ENCODE assay signal across 8 mouse cellular contexts in genomic region chr5:116886181-116887136, GRCm38 (mm10).
A peak's percentile ranks its signal among the peaks of the same experiment; 100 is the strongest.
DNase-seq lines count a peak whose midpoint lies in the region; ATAC-seq lines count a peak whose summit lies in the region.

No protein-coding gene starts in this region.

- H3K4me1 ChIP-seq in megakaryocyte, embryonic 14.5 days = no peaks in the 10 kb centered on the region
- H3K4me1 ChIP-seq in forebrain, embryonic 16.5 days (replicated peaks; ENCODE audit: control insufficient read depth, insufficient read depth, low read length) = peaks cover 10% of the 10 kb centered on the region
- peaks cover 10% of the 10 kb centered on the region; the same call in 1 of the 2 replicates for H3K4me1 ChIP-seq in limb, embryonic 10.5 days

- peaks cover 84% of the 10 kb centered on the region for H3K9me3 ChIP-seq in megakaryocyte, embryonic 14.5 days
- no peaks in the 10 kb centered on the region for H3K9me3 ChIP-seq in forebrain, embryonic 16.5 days (ENCODE audit: control insufficient read depth, low read length)
- H3K9me3 ChIP-seq in limb, embryonic 10.5 days (replicated peaks) = no peaks in the 10 kb centered on the region

- no peak overlapping the region for H3K4me2 ChIP-seq in forebrain, embryonic 16.5 days (ENCODE audit: low read length)

- H3K27me3 ChIP-seq in megakaryocyte, embryonic 14.5 days (replicated peaks) = no peaks in the 10 kb centered on the region
- H3K27me3 ChIP-seq in forebrain, embryonic 16.5 days (replicated peaks; ENCODE audit: control insufficient read depth, insufficient read depth, low read length) = no peaks in the 10 kb centered on the region
- no peaks in the 10 kb centered on the region for H3K27me3 ChIP-seq in limb, embryonic 10.5 days (ENCODE audit: low read depth, poor library complexity, severe bottlenecking)

- no peak overlapping the region for H3K9ac ChIP-seq in forebrain, embryonic 16.5 days (replicated peaks; ENCODE audit: low read depth, low read length)

- intact Hi-C loops in heart, postnatal 25 days (cut with DNase I) = no loop called here

- DNase-seq in mesoderm, embryonic 11.5 days (ENCODE audit: low read depth, low spot score) = peak; percentile 60
- no peak for DNase-seq in heart, postnatal 25 days (ENCODE audit: low spot score)
- DNase-seq in urinary bladder, postnatal 25 days (ENCODE audit: low spot score) = no peak
- no peak for DNase-seq in limb, embryonic 10.5 days (ENCODE audit: low spot score)

- peak overlapping the region; percentile 77 for H3K27ac ChIP-seq in forebrain, embryonic 16.5 days (ENCODE audit: low read length)
- no peak overlapping the region for H3K27ac ChIP-seq in limb, embryonic 10.5 days

- no peak for ATAC-seq in megakaryocyte, adult 5-6 weeks (ENCODE audit: poor library complexity, severe bottlenecking)
- ATAC-seq in cerebellum, adult (ENCODE audit: insufficient number of reproducible peaks, low FRiP score, low TSS enrichment) = peak; percentile 10; the same call in 1 of the 2 replicates
- ATAC-seq in forebrain, embryonic 16.5 days = peak; percentile 86

- H3K36me3 ChIP-seq in megakaryocyte, embryonic 14.5 days (replicated peaks; ENCODE audit: low read length) = no peaks in the 10 kb centered on the region
- no peaks in the 10 kb centered on the region for H3K36me3 ChIP-seq in forebrain, embryonic 16.5 days (ENCODE audit: control insufficient read depth, insufficient read depth)
- H3K36me3 ChIP-seq in limb, embryonic 10.5 days = no peaks in the 10 kb centered on the region

- WGBS in forebrain, embryonic 16.5 days = 36% methylated on average over 23 of the region's 23 CpGs
- 67% methylated on average over 23 of the region's 23 CpGs for whole genome bisulfite sequencing in limb, embryonic 10.5 days

- H3K4me3 ChIP-seq in megakaryocyte, embryonic 14.5 days (replicated peaks) = peak overlapping the region; percentile 29
- H3K4me3 ChIP-seq in forebrain, embryonic 16.5 days (replicated peaks; ENCODE audit: low read length) = no peak overlapping the region
- no peak overlapping the region for H3K4me3 ChIP-seq in limb, embryonic 10.5 days
